Mouse (Mus musculus) MEL (cell line): ENCODE results near the gene Naaladl2. TPM values are rescaled to one million over a fixed set of nuclear protein-coding genes. Genes with fewer than 3 reads are reported as not detected.
"Not testable (repeated sequence)": the region's sequence is repeated elsewhere in the genome, so short reads cannot be mapped to it uniquely, and the experiment has no call there.

Experiments
- DNase-seq: peaks from one replicate; pipeline ENCODE4 v3.0.0; 2011; ENCODE audit warnings: low read depth, low spot score
- H3K27ac ChIP-seq: 2 replicates; pipeline ENCODE4 v1.5.1; 2012; ENCODE audit warnings: low read depth, mild to moderate bottlenecking, control low read depth, low read length, moderate library complexity; ENCODE audit not compliant: control insufficient read depth
- H3K27me3 ChIP-seq, 2 experiments: fragments of 150-350 bp in 1 of 2; sonication (generic) in 1 of 2; 2 replicates each; pipeline ENCODE4 v1.6.1; 2012; ENCODE audit warnings: low read length in 2 of 2, mild to moderate bottlenecking in 2 of 2, improper control_type of control experiment in 1 of 2, moderate library complexity in 1 of 2; ENCODE audit not compliant: insufficient read depth in 2 of 2, control insufficient read depth in 1 of 2
- H3K36me3 ChIP-seq, 2 experiments: 2 replicates each; pipeline ENCODE4 v1.6.1; 2012 to 2014; ENCODE audit warnings: low read length in 2 of 2, improper control_type of control experiment in 1 of 2, inconsistent platforms in 1 of 2, mild to moderate bottlenecking in 1 of 2; ENCODE audit not compliant: insufficient read depth in 2 of 2, control insufficient read depth in 1 of 2
- H3K4me1 ChIP-seq, 2 experiments: fragments of 150-350 bp in 1 of 2; sonication (generic) in 1 of 2; 2 replicates each; pipeline ENCODE4 v1.6.1; 2012; ENCODE audit warnings: low read length in 2 of 2, improper control_type of control experiment in 1 of 2, mild to moderate bottlenecking in 1 of 2; ENCODE audit not compliant: insufficient read depth in 2 of 2, control insufficient read depth in 1 of 2
- H3K4me3 ChIP-seq, 2 experiments: fragments of 150-350 bp in 1 of 2; sonication (generic) in 1 of 2; 2 replicates each; pipeline ENCODE4 v1.5.1; 2012; ENCODE audit warnings: low read depth in 2 of 2, low read length in 2 of 2, mild to moderate bottlenecking in 2 of 2, moderate library complexity in 2 of 2, control low read depth in 1 of 2, improper control_type of control experiment in 1 of 2; ENCODE audit not compliant: control insufficient read depth in 1 of 2, insufficient read depth in 1 of 2
- H3K79me2 ChIP-seq: 2 replicates; pipeline ENCODE4 v1.6.1; 2012; ENCODE audit warnings: mild to moderate bottlenecking, low read length, moderate library complexity; ENCODE audit not compliant: control insufficient read depth, poor library complexity, insufficient read depth
- H3K9ac ChIP-seq: 2 replicates; pipeline ENCODE4 v1.6.1; 2012; ENCODE audit warnings: low read depth, mild to moderate bottlenecking, control low read depth, low read length, moderate library complexity; ENCODE audit not compliant: control insufficient read depth, poor library complexity, severe bottlenecking
- H3K9me3 ChIP-seq: fragments of 150-350 bp; sonication (generic); replicated peaks from 2 replicates; pipeline ENCODE4 v1.6.1; 2012; ENCODE audit warnings: mild to moderate bottlenecking, low read length, improper control_type of control experiment, moderate library complexity; ENCODE audit not compliant: insufficient read depth
- BHLHE40 ChIP-seq: IDR thresholded peaks from 2 replicates; pipeline ENCODE4 v1.6.1; 2012; ENCODE audit warnings: low read depth, mild to moderate bottlenecking, inconsistent platforms, low read length, improper control_type of control experiment, borderline replicate concordance
- CTCF ChIP-seq, 3 experiments: IDR thresholded peaks in 2 of 3; conservative IDR thresholded peaks in 1 of 3; 2 replicates each; pipeline ENCODE4 v1.5.1; 2011 to 2012; ENCODE audit warnings: low read length in 3 of 3, low read depth in 2 of 3, mild to moderate bottlenecking in 2 of 3, improper control_type of control experiment in 1 of 3, inconsistent platforms in 1 of 3, mixed read lengths in 1 of 3, moderate library complexity in 1 of 3; ENCODE audit not compliant: control insufficient read depth in 1 of 3, insufficient read depth in 1 of 3, poor library complexity in 1 of 3, severe bottlenecking in 1 of 3
- GABPA ChIP-seq: IDR thresholded peaks from 2 replicates; pipeline ENCODE4 v1.6.1; 2012; ENCODE audit warnings: low read depth, mild to moderate bottlenecking, inconsistent platforms, low read length, improper control_type of control experiment, moderate library complexity
- JUND ChIP-seq: IDR thresholded peaks from 2 replicates; pipeline ENCODE4 v1.6.1; 2011; ENCODE audit warnings: low read depth, mild to moderate bottlenecking, improper control_type of control experiment, low read length
- MAZ ChIP-seq: IDR thresholded peaks from 2 replicates; pipeline ENCODE4 v1.6.1; 2012; ENCODE audit warnings: low read depth, mild to moderate bottlenecking, inconsistent platforms, low read length, improper control_type of control experiment
- MYC ChIP-seq: IDR thresholded peaks from 2 replicates; pipeline ENCODE4 v1.6.1; 2011; ENCODE audit warnings: low read depth, mild to moderate bottlenecking, low read length, improper control_type of control experiment, moderate library complexity
- POLR2A ChIP-seq, 2 experiments: IDR thresholded peaks; 2 replicates each; pipeline ENCODE4 v1.6.1; 2011 to 2012; ENCODE audit warnings: low read length in 2 of 2, mild to moderate bottlenecking in 2 of 2, control low read depth in 1 of 2, improper control_type of control experiment in 1 of 2, low read depth in 1 of 2, moderate library complexity in 1 of 2; ENCODE audit not compliant: control insufficient read depth in 1 of 2, insufficient read depth in 1 of 2, poor library complexity in 1 of 2
- UBTF ChIP-seq: IDR thresholded peaks from 2 replicates; pipeline ENCODE4 v1.6.1; 2012; ENCODE audit warnings: low read depth, mild to moderate bottlenecking, inconsistent platforms, low read length, improper control_type of control experiment, moderate library complexity, borderline replicate concordance; ENCODE audit not compliant: insufficient read depth
- polyA plus RNA-seq, 2 experiments: library from polyadenylated mRNA; stranded (reverse) in 1 of 2; unstranded in 1 of 2; fragments of >175 nt in 1 of 2; fragments of >200 nt in 1 of 2; gene quantifications; 2 replicates each; pipeline versions ENCODE4 v1.2.1 to v1.2.4; 2012; ENCODE audit warnings: low replicate concordance in 2 of 2, low read depth in 1 of 2; ENCODE audit not compliant: insufficient read length in 2 of 2, insufficient read depth in 1 of 2, missing spikeins in 1 of 2
- total RNA-seq: library from RNA; depleted of rRNA; stranded (reverse); fragments of 300-350 nt; gene quantifications from 2 replicates; pipeline ENCODE4 v1.2.3, GENCODE M21; 2012

Naaladl2 gene
- total and polyA plus RNA-seq, 3 experiments = 0.17 TPM; not detected in 2

DNA sequence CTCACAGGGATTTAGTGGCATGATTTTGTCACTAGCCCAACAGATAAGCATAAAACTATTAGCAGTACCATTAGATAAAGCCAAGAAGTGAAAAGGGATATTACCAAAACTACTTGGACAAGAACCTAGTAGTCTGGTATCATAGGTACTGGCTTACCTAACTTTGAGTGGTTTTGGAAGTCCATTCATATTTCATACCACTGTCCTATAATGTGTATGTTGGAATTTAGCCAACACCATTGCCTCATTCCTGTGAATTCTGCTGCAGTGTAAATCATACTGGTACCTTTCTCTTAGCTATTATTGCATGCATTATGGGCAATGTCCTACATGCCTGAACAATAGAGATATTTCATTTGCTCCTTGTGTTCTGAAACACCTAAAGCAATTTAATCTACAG, 977.5 kb downstream of the Naaladl2 start:
- TF ChIP-seq UBTF (no peak), MAZ (no peak), POLR2A (IDR thresholded peaks at IDR 0.05; ENCODE audit: control insufficient read depth in 1 of 2, insufficient read depth in 1 of 2, low read depth in 1 of 2, low read length in 2 of 2, poor library complexity in 1 of 2) (no peak), BHLHE40 (no peak)
- Histone ChIP-seq H3K36me3 (peaks cover 0 to 2% of the 10 kb centered on the region in 2 experiments; a peak in 1 of 4 replicates), H3K9me3 (no peaks in the 10 kb centered on the region), H3K79me2 (no peaks in the 10 kb centered on the region), H3K9ac (no peak overlapping the region), H3K27ac (no peak overlapping the region), H3K4me1 (no peaks in the 10 kb centered on the region), H3K4me3 (no peak overlapping the region), H3K27me3 (no peaks in the 10 kb centered on the region)
- DNase-seq = no peak

DNA sequence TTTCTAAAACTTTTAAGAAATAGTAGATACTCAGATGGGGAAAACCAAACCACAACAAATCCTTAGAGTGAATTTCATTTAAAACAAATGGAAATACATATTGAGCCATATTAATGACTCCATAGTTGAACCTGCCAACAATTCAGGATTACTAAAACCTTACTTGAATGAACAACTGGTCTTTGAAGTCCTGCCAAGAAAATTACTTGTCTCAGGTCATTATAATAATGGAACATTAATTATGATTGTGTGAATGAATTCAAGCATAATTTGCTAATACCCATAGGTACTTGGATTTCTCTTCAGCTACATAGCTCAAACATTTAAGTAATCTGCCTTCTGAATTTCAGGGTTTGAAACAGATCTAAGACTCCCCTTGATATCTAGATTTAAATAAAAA, 980.1 kb downstream of the Naaladl2 start:
- Histone ChIP-seq H3K27me3 (no peaks in the 10 kb centered on the region), H3K36me3 (no peaks in the 10 kb centered on the region), H3K27ac (no peak overlapping the region), H3K4me3 (no peak overlapping the region), H3K9me3 (no peaks in the 10 kb centered on the region), H3K79me2 (no peaks in the 10 kb centered on the region), H3K9ac (no peak overlapping the region), H3K4me1 (no peaks in the 10 kb centered on the region)
- TF ChIP-seq CTCF (IDR thresholded peaks at IDR 0.05 in 2 of 3, conservative IDR thresholded peaks at IDR 0.05 in 1 of 3; ENCODE audit: control insufficient read depth in 1 of 3, insufficient read depth in 1 of 3, low read depth in 2 of 3, low read length in 3 of 3, poor library complexity in 1 of 3, severe bottlenecking in 1 of 3) = no peak
- no peak for TF ChIP-seq UBTF
- no peak for TF ChIP-seq GABPA
- TF ChIP-seq JUND = no peak
- TF ChIP-seq MYC = no peak
- DNase-seq = no peak

DNA sequence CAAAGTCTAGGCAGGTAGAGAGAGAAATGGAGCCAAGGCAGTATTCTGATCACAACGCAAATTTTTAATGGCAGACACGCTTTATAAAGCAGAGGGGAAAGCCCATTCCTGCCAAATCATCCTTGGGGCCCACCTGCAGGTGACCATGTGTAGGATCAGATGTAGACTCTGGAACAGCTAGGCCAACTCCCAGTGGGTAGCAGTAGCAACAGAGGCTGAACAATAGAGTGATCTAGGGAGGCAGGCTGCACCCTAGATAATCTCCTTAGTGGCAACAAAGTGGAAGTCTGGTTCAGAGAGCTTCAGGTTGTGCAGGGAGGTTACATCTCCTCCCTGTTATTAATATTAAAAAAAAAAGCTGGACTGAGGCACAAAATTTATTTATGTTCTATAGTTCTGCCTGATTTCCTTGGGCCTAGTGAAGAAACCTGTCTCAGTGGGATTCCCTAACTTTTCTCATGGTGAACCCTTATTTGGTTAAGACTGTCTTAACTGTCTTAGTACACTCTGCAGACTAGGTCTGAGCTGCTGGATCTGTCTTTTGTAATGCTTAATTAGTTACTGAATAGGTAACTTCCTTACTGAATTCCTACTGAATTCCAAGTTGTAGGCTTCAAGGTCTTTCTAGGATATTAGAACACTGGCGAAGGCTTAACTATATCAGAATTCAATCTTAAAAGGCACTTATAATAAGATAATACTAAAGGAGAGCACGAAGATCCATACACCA, 992.8 kb downstream of the Naaladl2 start:
- not testable (repeated sequence) for H3K27me3 ChIP-seq, H3K9ac ChIP-seq, H3K9me3 ChIP-seq, H3K4me1 ChIP-seq, H3K27ac ChIP-seq, H3K79me2 ChIP-seq, DNase-seq, H3K36me3 ChIP-seq, H3K4me3 ChIP-seq
